Mouse (Mus musculus): ENCODE data around the gene Eif2b4. TPM values are rescaled to one million over a fixed set of nuclear protein-coding genes. Genes with fewer than 3 reads are reported as not detected.
A peak's percentile ranks its signal among the peaks of the same experiment; 100 is the strongest.
"Not testable (repeated sequence)": the region's sequence is repeated elsewhere in the genome, so short reads cannot be mapped to it uniquely, and the experiment has no call there.

Eif2b4 gene
- polyA plus RNA-seq, 1 experiment from 2014 or later, result 81.4 TPM

GRCm38 (mm10) chr5:31218294-31218693 lies 25.1 kb upstream of the Eif2b4 start:
- Histone ChIP-seq H3K9me3 (no peaks in the 10 kb centered on the region), H3K4me3 (peak overlapping the region; percentile 99; the same call in 1 of the 2 replicates), H3K27me3 (replicated peaks; ENCODE audit: low read depth, poor library complexity, severe bottlenecking) (no peaks in the 10 kb centered on the region), H3K36me3 (replicated peaks) (peaks cover 7% of the 10 kb centered on the region; the same call in 1 of the 2 replicates), H3K4me1 (peaks cover 16% of the 10 kb centered on the region), H3K27ac (replicated peaks) (no peak overlapping the region)
- no peak for DNase-seq (ENCODE audit: low spot score)
- WGBS, result 66% methylated on average over 7 of the region's 7 CpGs

- not testable (repeated sequence) for H3K36me3 ChIP-seq (replicated peaks); DNase-seq (ENCODE audit: low spot score); H3K4me3 ChIP-seq; H3K27me3 ChIP-seq (replicated peaks; ENCODE audit: low read depth, poor library complexity, severe bottlenecking); H3K9me3 ChIP-seq; H3K27ac ChIP-seq (replicated peaks)
- H3K4me1 ChIP-seq, result peaks cover 15% of the 10 kb centered on the region
- WGBS, result 90% methylated on average over 6 of the region's 6 CpGs
Observed at GRCm38 (mm10) chr5:31216554-31216953, 23.3 kb upstream of the Eif2b4 start.

- WGBS, result 95% methylated on average over 6 of the region's 6 CpGs
- DNase-seq (ENCODE audit: low spot score), result no peak
- H3K36me3 ChIP-seq (replicated peaks), result peaks cover 79% of the 10 kb centered on the region
Observed at GRCm38 (mm10) chr5:31204421-31204820, 11.2 kb upstream of the Eif2b4 start.

GRCm38 (mm10) chr5:31203866-31204265 lies 10.6 kb upstream of the Eif2b4 start:
- no peak overlapping the region for H3K4me3 ChIP-seq
- H3K9me3 ChIP-seq, result peaks cover 5% of the 10 kb centered on the region
- WGBS, result 86% methylated on average over 2 of the region's 2 CpGs
- H3K4me1 ChIP-seq, result peaks cover 22% of the 10 kb centered on the region
- DNase-seq (ENCODE audit: low spot score), result no peak
- H3K27ac ChIP-seq (replicated peaks), result no peak overlapping the region
- peaks cover 84% of the 10 kb centered on the region for H3K36me3 ChIP-seq (replicated peaks)
- H3K27me3 ChIP-seq (replicated peaks; ENCODE audit: low read depth, poor library complexity, severe bottlenecking), result no peaks in the 10 kb centered on the region

More at GRCm38 (mm10) chr5:31204421-31204820, 11.2 kb upstream of the Eif2b4 start:
- no peaks in the 10 kb centered on the region for H3K27me3 ChIP-seq (replicated peaks; ENCODE audit: low read depth, poor library complexity, severe bottlenecking)
- H3K4me3 ChIP-seq, result no peak overlapping the region
- H3K27ac ChIP-seq (replicated peaks), result no peak overlapping the region
- H3K4me1 ChIP-seq, result peaks cover 22% of the 10 kb centered on the region
- H3K9me3 ChIP-seq, result peaks cover 5% of the 10 kb centered on the region

- no peak for DNase-seq (ENCODE audit: low spot score)
- H3K4me1 ChIP-seq, result peaks cover 22% of the 10 kb centered on the region
- H3K9me3 ChIP-seq, result peaks cover 5% of the 10 kb centered on the region
- H3K27ac ChIP-seq (replicated peaks), result peak overlapping the region; percentile 95
- H3K36me3 ChIP-seq (replicated peaks), result peaks cover 84% of the 10 kb centered on the region
- H3K4me3 ChIP-seq, result peak overlapping the region; percentile 89
- 88% methylated on average over 7 of the region's 7 CpGs for WGBS
- H3K27me3 ChIP-seq (replicated peaks; ENCODE audit: low read depth, poor library complexity, severe bottlenecking), result no peaks in the 10 kb centered on the region
Observed at GRCm38 (mm10) chr5:31202933-31203332, 9.7 kb upstream of the Eif2b4 start.

GRCm38 (mm10) chr5:31201742-31202590 lies 8.7 kb upstream of the Eif2b4 start, which contains the start of gene Zfp513:
Gene Zfp513, minus strand, starts transcription at chr5:31202303.
- Histone ChIP-seq H3K27me3 (replicated peaks; ENCODE audit: low read depth, poor library complexity, severe bottlenecking) (no peaks in the 10 kb centered on the region), H3K4me3 (peak within 1 kb of the TSS; percentile 89), H3K27ac (replicated peaks) (peak within 1 kb of the TSS; percentile 95), H3K9me3 (peaks cover 5% of the 10 kb centered on the region), H3K4me1 (peaks cover 22% of the 10 kb centered on the region), H3K36me3 (replicated peaks) (peaks cover 84% of the 10 kb centered on the region)
- under 1% methylated on average over 53 of the region's 53 CpGs for WGBS
- peak; percentile 96 for DNase-seq (ENCODE audit: low spot score)

GRCm38 (mm10) chr5:31201042-31201741 lies 8.0 kb upstream of the Eif2b4 start:
- peaks cover 22% of the 10 kb centered on the region for H3K4me1 ChIP-seq
- H3K9me3 ChIP-seq, result peaks cover 5% of the 10 kb centered on the region
- no peaks in the 10 kb centered on the region for H3K27me3 ChIP-seq (replicated peaks; ENCODE audit: low read depth, poor library complexity, severe bottlenecking)
- H3K36me3 ChIP-seq (replicated peaks), result peaks cover 86% of the 10 kb centered on the region
- peak overlapping the region; percentile 89 for H3K4me3 ChIP-seq
- WGBS, result 23% methylated on average over 13 of the region's 13 CpGs
- DNase-seq (ENCODE audit: low spot score), result no peak
- peak overlapping the region; percentile 95 for H3K27ac ChIP-seq (replicated peaks)

- WGBS, result 92% methylated on average over 27 of the region's 27 CpGs
- Histone ChIP-seq H3K4me1 (peaks cover 22% of the 10 kb centered on the region), H3K9me3 (peaks cover 5% of the 10 kb centered on the region), H3K4me3 (peak overlapping the region; percentile 89), H3K27me3 (replicated peaks; ENCODE audit: low read depth, poor library complexity, severe bottlenecking) (no peaks in the 10 kb centered on the region), H3K36me3 (replicated peaks) (peaks cover 86% of the 10 kb centered on the region), H3K27ac (replicated peaks) (no peak overlapping the region)
- no peak for DNase-seq (ENCODE audit: low spot score)
Observed at GRCm38 (mm10) chr5:31200327-31200768, 7.1 kb upstream of the Eif2b4 start.

- Histone ChIP-seq H3K4me1 (peaks cover 22% of the 10 kb centered on the region), H3K36me3 (replicated peaks) (peaks cover 86% of the 10 kb centered on the region), H3K4me3 (peak overlapping the region; percentile 89; the same call in 1 of the 2 replicates), H3K9me3 (peaks cover 5% of the 10 kb centered on the region), H3K27me3 (replicated peaks; ENCODE audit: low read depth, poor library complexity, severe bottlenecking) (no peaks in the 10 kb centered on the region), H3K27ac (replicated peaks) (no peak overlapping the region)
- DNase-seq (ENCODE audit: low spot score), result no peak
- WGBS, result 89% methylated on average over 9 of the region's 9 CpGs
Observed at GRCm38 (mm10) chr5:31199893-31200292, 6.7 kb upstream of the Eif2b4 start.

GRCm38 (mm10) chr5:31199321-31199892 lies 6.2 kb upstream of the Eif2b4 start:
- Histone ChIP-seq H3K36me3 (replicated peaks) (peaks cover 86% of the 10 kb centered on the region), H3K27me3 (replicated peaks; ENCODE audit: low read depth, poor library complexity, severe bottlenecking) (no peaks in the 10 kb centered on the region), H3K4me3 (peak overlapping the region; percentile 3; the same call in 1 of the 2 replicates), H3K9me3 (peaks cover 5% of the 10 kb centered on the region), H3K4me1 (peaks cover 26% of the 10 kb centered on the region), H3K27ac (replicated peaks) (no peak overlapping the region)
- 94% methylated on average over 19 of the region's 19 CpGs for WGBS
- no peak for DNase-seq (ENCODE audit: low spot score)

GRCm38 (mm10) chr5:31198616-31199320 lies 5.5 kb upstream of the Eif2b4 start:
- no peak for DNase-seq (ENCODE audit: low spot score)
- 85% methylated on average over 5 of the region's 5 CpGs for WGBS
- H3K4me1 ChIP-seq, result peaks cover 32% of the 10 kb centered on the region
- H3K9me3 ChIP-seq, result peaks cover 5% of the 10 kb centered on the region
- H3K4me3 ChIP-seq, result peak overlapping the region; percentile 3; the same call in 1 of the 2 replicates
- H3K27me3 ChIP-seq (replicated peaks; ENCODE audit: low read depth, poor library complexity, severe bottlenecking), result no peaks in the 10 kb centered on the region
- no peak overlapping the region for H3K27ac ChIP-seq (replicated peaks)
- H3K36me3 ChIP-seq (replicated peaks), result peaks cover 81% of the 10 kb centered on the region

GRCm38 (mm10) chr5:31198170-31198569 lies 4.9 kb upstream of the Eif2b4 start:
- peaks cover 33% of the 10 kb centered on the region for H3K4me1 ChIP-seq
- 84% methylated on average over 9 of the region's 9 CpGs for WGBS

More at GRCm38 (mm10) chr5:31198170-31198569, 4.9 kb upstream of the Eif2b4 start:
- peaks cover 75% of the 10 kb centered on the region for H3K36me3 ChIP-seq (replicated peaks)
- H3K4me3 ChIP-seq, result peak overlapping the region; percentile 23; the same call in 1 of the 2 replicates
- no peak overlapping the region for H3K27ac ChIP-seq (replicated peaks)
- peaks cover 5% of the 10 kb centered on the region for H3K9me3 ChIP-seq
- no peak for DNase-seq (ENCODE audit: low spot score)
- H3K27me3 ChIP-seq (replicated peaks; ENCODE audit: low read depth, poor library complexity, severe bottlenecking), result no peaks in the 10 kb centered on the region

All from embryonic facial prominence, embryonic 10.5 days (tissue).